Mouse (Mus musculus) intestine, embryonic 14.5 days (tissue): ENCODE data around the gene Hdhd3. TPM values are rescaled to one million over a fixed set of nuclear protein-coding genes. Genes with fewer than 3 reads are reported as not detected.

Experiments used
- ATAC-seq: fragments of 200-750 bp; cut with Nextera tagmentation; replicated peaks from 2 replicates; pipeline ENCODE4 v1.8.0; 2017; ENCODE audit warnings: low read depth, moderate number of reproducible peaks, moderate TSS enrichment, moderate library complexity; ENCODE audit not compliant: low FRiP score, low TSS enrichment
- DNase-seq: peaks from one replicate; pipeline ENCODE4 v3.0.0-alpha.2; 2018; ENCODE audit warnings: low spot score
- H3K27ac ChIP-seq: fragments of 300-500 bp; sonication (generic); 2 replicates; pipeline ENCODE4 v1.5.1; 2014; ENCODE audit warnings: low read depth, mild to moderate bottlenecking, control low read depth
- H3K27me3 ChIP-seq: fragments of 300-500 bp; sonication (generic); replicated peaks from 2 replicates; pipeline ENCODE4 v1.6.1; 2014; ENCODE audit warnings: low read length, control low read depth; ENCODE audit not compliant: control insufficient read depth, insufficient read depth
- H3K36me3 ChIP-seq: fragments of 300-500 bp; sonication (generic); 2 replicates; pipeline ENCODE4 v1.6.1; 2014; ENCODE audit warnings: low read length, control low read depth; ENCODE audit not compliant: control insufficient read depth, insufficient read depth
- H3K4me1 ChIP-seq: fragments of 300-500 bp; sonication (generic); replicated peaks from 2 replicates; pipeline ENCODE4 v1.6.1; 2014; ENCODE audit warnings: low read length, control low read depth, mixed read lengths; ENCODE audit not compliant: control insufficient read depth, insufficient read depth
- H3K4me2 ChIP-seq: fragments of 300-500 bp; sonication (generic); 2 replicates; pipeline ENCODE4 v1.6.1; 2014; ENCODE audit warnings: low read length
- H3K4me3 ChIP-seq: fragments of 300-500 bp; sonication (generic); 2 replicates; pipeline ENCODE4 v1.5.1; 2014; ENCODE audit warnings: low read depth, low read length, control low read depth, mixed read lengths
- H3K9ac ChIP-seq: fragments of 300-500 bp; sonication (generic); 2 replicates; pipeline ENCODE4 v1.6.1; 2014; ENCODE audit warnings: mild to moderate bottlenecking, low read length
- H3K9me3 ChIP-seq: fragments of 300-500 bp; sonication (generic); 2 replicates; pipeline ENCODE4 v1.6.1; 2016; ENCODE audit warnings: low read length, control low read depth; ENCODE audit not compliant: control insufficient read depth
- WGBS: fragments of 180-500 bp; shearing (Covaris S2); extraction: QIAGEN DNeasy Blood & Tissue Kit; methylation state at CpG from one replicate; pipeline ENCODE4 v1.1.7; 2014; 5-methylcytosine and 5-hydroxymethylcytosine counted together
- polyA plus RNA-seq: library from polyadenylated mRNA; unstranded; fragments of >200 nt; fragmentation: Nextera tagmentation; extraction: Ambion mirVana; gene quantifications from 2 replicates; pipeline ENCODE4 v1.2.1, GENCODE M21; 2014

Hdhd3 gene
- polyA plus RNA-seq, 1 experiment from 2014 or later: 32.4 TPM

DNA sequence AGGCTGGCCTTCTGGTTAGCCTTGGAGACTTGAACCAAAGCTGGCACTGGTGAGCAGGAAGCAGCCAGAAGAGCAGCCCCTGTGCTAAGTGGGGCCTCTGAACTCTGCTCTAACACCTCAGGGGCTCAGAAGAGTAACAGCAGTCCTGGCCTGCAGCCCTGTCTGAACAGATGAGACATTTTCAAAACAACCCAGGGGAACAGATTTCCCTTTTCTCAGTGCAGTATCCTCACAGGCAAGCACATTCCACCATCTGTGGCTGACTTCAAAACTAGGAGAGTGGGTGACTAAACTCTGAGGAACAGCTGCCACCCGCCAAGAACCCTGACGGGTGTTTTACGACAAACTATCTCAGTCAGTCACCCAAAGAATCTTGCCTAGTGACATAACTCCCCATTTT lies 44.2 kb downstream of the Hdhd3 start:
- no peaks in the 10 kb centered on the region for H3K9me3 ChIP-seq
- WGBS: 59% methylated on average over 3 of the region's 3 CpGs
- DNase-seq: no peak
- no peak overlapping the region for H3K27ac ChIP-seq
- no peak overlapping the region for H3K4me2 ChIP-seq
- H3K4me1 ChIP-seq: no peaks in the 10 kb centered on the region
- 0 out of 2 replicates have a peak, but pooled peaks cover 10% of the 10 kb centered on the region for H3K36me3 ChIP-seq
- H3K9ac ChIP-seq: no peak overlapping the region
- no peak overlapping the region for H3K4me3 ChIP-seq
- no peaks in the 10 kb centered on the region for H3K27me3 ChIP-seq
- ATAC-seq: no peak

DNA sequence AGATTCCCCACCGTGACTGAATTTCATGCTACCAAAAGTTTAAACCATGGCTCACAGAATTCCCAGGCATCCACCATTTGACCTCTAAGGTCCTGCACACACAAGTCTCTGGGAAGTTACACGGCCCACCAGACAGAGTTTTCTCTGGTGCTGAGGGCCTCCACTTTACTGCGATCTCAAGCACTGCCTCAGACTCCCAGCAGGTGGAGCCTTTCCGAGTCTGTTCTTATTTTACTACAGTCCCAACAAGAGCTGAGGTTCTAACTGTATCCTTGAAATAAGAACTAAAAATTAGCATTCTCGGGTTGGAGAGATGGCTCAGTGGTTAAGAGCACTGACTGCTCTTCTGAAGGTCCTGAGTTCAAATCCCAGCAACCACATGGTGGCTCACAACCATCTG lies 48.3 kb downstream of the Hdhd3 start:
- H3K4me3 ChIP-seq: no peak overlapping the region
- H3K36me3 ChIP-seq: 0 out of 2 replicates have a peak, but pooled peaks cover 6% of the 10 kb centered on the region
- no peaks in the 10 kb centered on the region for H3K9me3 ChIP-seq
- ATAC-seq: peak; percentile 71; the same call in 1 of the 2 replicates
- 57% methylated on average over 5 of the region's 5 CpGs for whole genome bisulfite sequencing
- no peaks in the 10 kb centered on the region for H3K4me1 ChIP-seq
- H3K27ac ChIP-seq: no peak overlapping the region
- no peak for DNase-seq
- no peaks in the 10 kb centered on the region for H3K27me3 ChIP-seq
- H3K4me2 ChIP-seq: no peak overlapping the region
- H3K9ac ChIP-seq: no peak overlapping the region

Other genes with a start within 250 kb of the Hdhd3 start
- 13.6 and 14.5 TPM in 2 replicates for gene Slc31a2, start 240.9 kb downstream of the Hdhd3 start, polyA plus RNA-seq
- gene Fkbp15, start 142.9 kb downstream of the Hdhd3 start, polyA plus RNA-seq: 26.3 and 27.8 TPM in 2 replicates
- 56.0 and 59.2 TPM in 2 replicates for gene Slc31a1, start 142.7 kb downstream of the Hdhd3 start, polyA plus RNA-seq
- gene Cdc26, start 94.8 kb downstream of the Hdhd3 start, polyA plus RNA-seq: 166 and 174 TPM in 2 replicates
- gene Prpf4, start 94.7 kb downstream of the Hdhd3 start, polyA plus RNA-seq: 25.7 and 26.7 TPM in 2 replicates
- not detected in 2 replicates for gene Rnf183, start 68.2 kb downstream of the Hdhd3 start, polyA plus RNA-seq
- gene Wdr31, start 32.6 kb downstream of the Hdhd3 start, polyA plus RNA-seq: 12.0 and 13.1 TPM in 2 replicates
- 39.3 and 43.8 TPM in 2 replicates for gene Bspry, start 23.4 kb downstream of the Hdhd3 start, polyA plus RNA-seq
- gene Alad, start 16.5 kb upstream of the Hdhd3 start, polyA plus RNA-seq: 146 and 153 TPM in 2 replicates
- gene Pole3, start 21.6 kb upstream of the Hdhd3 start, polyA plus RNA-seq: 75.3 and 85.9 TPM in 2 replicates
- gene 4933430I17Rik, start 21.9 kb upstream of the Hdhd3 start, polyA plus RNA-seq: 0.26 and 0.65 TPM in 2 replicates
- gene Rgs3, start 56.4 kb upstream of the Hdhd3 start, polyA plus RNA-seq: 35.0 and 35.7 TPM in 2 replicates